Mouse (Mus musculus) CH12.LX (cell line): ENCODE measurements around the gene Fmnl1. TPM values are rescaled to one million over a fixed set of nuclear protein-coding genes. Genes with fewer than 3 reads are reported as not detected.

Experiments used
- DNase-seq: peaks from one replicate; pipeline ENCODE4 v3.0.0-alpha.2; 2013; ENCODE audit errors: extremely low read depth
- H3K27ac ChIP-seq: 2 replicates; pipeline ENCODE4 v1.5.1; 2012; ENCODE audit warnings: low read depth, mild to moderate bottlenecking, control low read depth, moderate library complexity; ENCODE audit not compliant: insufficient read depth
- H3K27me3 ChIP-seq: replicated peaks from 2 replicates; pipeline ENCODE3; 2012; ENCODE audit warnings: inconsistent platforms
- H3K36me3 ChIP-seq, 2 experiments: replicated peaks in 1 of 2; 2 replicates each; pipeline versions ENCODE3 to v1.6.1; 2012; ENCODE audit warnings: inconsistent platforms in 1 of 2, low read length in 1 of 2, mild to moderate bottlenecking in 1 of 2, mixed read lengths in 1 of 2, moderate library complexity in 1 of 2; ENCODE audit not compliant: control insufficient read depth in 1 of 2, insufficient read depth in 1 of 2
- H3K4me1 ChIP-seq, 2 experiments: 2 replicates each; pipeline ENCODE4 v1.6.1; 2012; ENCODE audit warnings: inconsistent platforms in 1 of 2, moderate library complexity in 1 of 2; ENCODE audit not compliant: insufficient read depth in 2 of 2, control insufficient read depth in 1 of 2
- H3K4me2 ChIP-seq: 2 replicates; pipeline ENCODE4 v1.6.1; 2012; ENCODE audit warnings: low read depth, mild to moderate bottlenecking, control low read depth; ENCODE audit not compliant: poor library complexity, insufficient read depth, severe bottlenecking
- H3K4me3 ChIP-seq, 3 experiments: fragments of 150-350 bp in 1 of 3; sonication (generic) in 1 of 3; replicated peaks in 1 of 3; 2 replicates each; pipeline versions ENCODE3 to v1.5.1; 2011 to 2012; ENCODE audit warnings: low read depth in 2 of 3, low read length in 2 of 3, mild to moderate bottlenecking in 2 of 3, moderate library complexity in 2 of 3, control low read depth in 1 of 3, improper control_type of control experiment in 1 of 3, inconsistent platforms in 1 of 3, mixed read lengths in 1 of 3; ENCODE audit not compliant: poor library complexity in 1 of 3
- H3K79me2 ChIP-seq: replicated peaks from 2 replicates; pipeline ENCODE4 v1.6.1; 2012; ENCODE audit warnings: mild to moderate bottlenecking, moderate library complexity; ENCODE audit not compliant: control insufficient read depth, poor library complexity, insufficient read depth, severe bottlenecking; ENCODE audit errors: extremely low read depth
- H3K9ac ChIP-seq: 2 replicates; pipeline ENCODE4 v1.6.1; 2012; ENCODE audit warnings: low read depth, mild to moderate bottlenecking, control low read depth, moderate library complexity; ENCODE audit not compliant: insufficient read depth
- H3K9me3 ChIP-seq: replicated peaks from 2 replicates; pipeline ENCODE3; 2012; ENCODE audit warnings: low read length, inconsistent platforms, mixed read lengths
- CHD1 ChIP-seq: IDR thresholded peaks from 2 replicates; pipeline ENCODE4 v1.6.1; 2012; ENCODE audit warnings: low read depth, low read length, improper control_type of control experiment, inconsistent platforms
- IRF4 ChIP-seq: IDR thresholded peaks from 2 replicates; pipeline ENCODE4 v1.6.1; 2014; ENCODE audit warnings: low read depth, mild to moderate bottlenecking, inconsistent platforms, low read length, improper control_type of control experiment
- JUN ChIP-seq: IDR thresholded peaks from 2 replicates; pipeline ENCODE4 v1.6.1; 2011; ENCODE audit warnings: low read depth, mild to moderate bottlenecking, low read length, improper control_type of control experiment, moderate library complexity; ENCODE audit not compliant: insufficient read depth
- JUND ChIP-seq: conservative IDR thresholded peaks from 2 replicates; pipeline ENCODE4 v1.6.1; 2011; ENCODE audit warnings: low read depth, low read length, improper control_type of control experiment
- KAT2A ChIP-seq: IDR thresholded peaks from 2 replicates; pipeline ENCODE4 v1.6.1; 2012; ENCODE audit warnings: low read length, improper control_type of control experiment, inconsistent platforms; ENCODE audit not compliant: insufficient replicate concordance
- MAZ ChIP-seq: IDR thresholded peaks from 2 replicates; pipeline ENCODE4 v1.6.1; 2012; ENCODE audit warnings: low read depth, mild to moderate bottlenecking, inconsistent platforms, low read length, improper control_type of control experiment, moderate library complexity
- MEF2A ChIP-seq: IDR thresholded peaks from 2 replicates; pipeline ENCODE4 v1.6.1; 2014; ENCODE audit warnings: low read depth, mild to moderate bottlenecking, inconsistent platforms, low read length, improper control_type of control experiment, borderline replicate concordance
- NRF1 ChIP-seq: IDR thresholded peaks from 2 replicates; pipeline ENCODE4 v1.6.1; 2014; ENCODE audit warnings: low read depth, mild to moderate bottlenecking, inconsistent platforms, low read length, improper control_type of control experiment, moderate library complexity
- POLR2A ChIP-seq: IDR thresholded peaks from 2 replicates; pipeline ENCODE4 v1.6.1; 2011; ENCODE audit warnings: low read depth, mild to moderate bottlenecking, improper control_type of control experiment, low read length
- POLR2AphosphoS2 ChIP-seq: IDR thresholded peaks from 2 replicates; pipeline ENCODE4 v1.6.1; 2011; ENCODE audit warnings: low read depth, low read length, improper control_type of control experiment
- SIN3A ChIP-seq: IDR thresholded peaks from 2 replicates; pipeline ENCODE4 v1.6.1; 2012; ENCODE audit warnings: low read length, improper control_type of control experiment, inconsistent platforms
- TBP ChIP-seq: conservative IDR thresholded peaks from 2 replicates; pipeline ENCODE4 v1.6.1; 2011; ENCODE audit warnings: low read depth, low read length, improper control_type of control experiment
- TCF12 ChIP-seq: IDR thresholded peaks from 2 replicates; pipeline ENCODE4 v1.6.1; 2014; ENCODE audit warnings: low read depth, mild to moderate bottlenecking, inconsistent platforms, low read length, improper control_type of control experiment
- USF2 ChIP-seq: conservative IDR thresholded peaks from 2 replicates; pipeline ENCODE4 v1.6.1; 2011; ENCODE audit warnings: low read depth, low read length, improper control_type of control experiment
- ZC3H11A ChIP-seq: IDR thresholded peaks from 2 replicates; pipeline ENCODE4 v1.6.1; 2012; ENCODE audit warnings: low read depth, mild to moderate bottlenecking, inconsistent platforms, low read length, improper control_type of control experiment
- ZKSCAN1 ChIP-seq: IDR thresholded peaks from 2 replicates; pipeline ENCODE4 v1.6.1; 2012; ENCODE audit warnings: low read depth, inconsistent platforms, low read length, improper control_type of control experiment, borderline replicate concordance
- ZMIZ1 ChIP-seq: IDR thresholded peaks from 2 replicates; pipeline ENCODE4 v1.6.1; 2012; ENCODE audit warnings: low read depth, mild to moderate bottlenecking, inconsistent platforms, low read length, improper control_type of control experiment
- ZNF384 ChIP-seq: IDR thresholded peaks from 2 replicates; pipeline ENCODE4 v1.6.1; 2012; ENCODE audit warnings: low read depth, low read length, improper control_type of control experiment, inconsistent platforms
- dilution Hi-C: fragments of 300-500 bp; cut with MboI; formaldehyde crosslinking; loops from 2 replicates; pipeline ENCODE4 v1.14.3; 2020; ENCODE audit warnings: low sequenced_read_pairs; ENCODE audit not compliant: extremely low pct_unique_long_range_greater_than_20kb, extremely low pct_ligation_motif_present
- in situ Hi-C: fragments of 300-500 bp; cut with MboI; formaldehyde crosslinking; loops from 3 replicates; pipeline ENCODE4 v1.14.3; 2019; ENCODE audit warnings: low sequenced_read_pairs, low pct_ligation_motif_present, low pct_unique_long_range_greater_than_20kb, mixed read lengths
- polyA plus RNA-seq: library from polyadenylated mRNA; unstranded; fragments of >175 nt; gene quantifications from 2 replicates; pipeline ENCODE4 v1.2.1, GENCODE M21; 2012; ENCODE audit warnings: low read depth; ENCODE audit not compliant: insufficient read length
- total RNA-seq, 2 experiments: library from RNA; depleted of rRNA; stranded (reverse); fragments of 300-350 nt in 1 of 2; fragments of >200 nt in 1 of 2; gene quantifications; 2 replicates each; pipeline ENCODE4 v1.2.3; 2012 to 2014

Gene Fmnl1
- total and polyA plus RNA-seq, 3 experiments = 6.9 to 118 (median 35.0) TPM

DNA sequence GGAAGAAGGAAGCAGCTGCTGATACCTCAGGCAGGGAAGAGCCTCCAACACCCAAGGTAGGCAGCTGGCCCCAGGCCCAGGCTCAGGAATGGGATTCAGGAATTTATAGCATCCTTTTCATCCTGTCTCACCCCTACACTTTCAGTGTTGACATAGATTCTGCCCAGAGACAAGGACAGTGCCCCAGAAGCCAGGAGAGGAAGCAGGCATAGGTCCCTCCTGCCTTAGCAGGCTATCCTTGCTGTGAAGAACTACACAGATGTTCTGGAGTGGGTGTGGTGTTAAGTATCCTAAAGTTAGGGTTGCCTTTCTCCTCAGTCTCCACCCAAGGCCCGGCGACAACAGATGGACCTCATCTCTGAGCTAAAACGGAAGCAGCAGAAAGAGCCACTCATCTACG, 26.4 kb downstream of the Fmnl1 start:
- peaks cover 76 to 86% of the 10 kb centered on the region in 2 experiments for H3K36me3 ChIP-seq
- no peaks in the 10 kb centered on the region for H3K9me3 ChIP-seq
- no peak for DNase-seq
- in situ Hi-C loops = no loop called here
- no peak overlapping the region for H3K27ac ChIP-seq
- H3K27me3 ChIP-seq = no peaks in the 10 kb centered on the region
- H3K4me1 ChIP-seq = peaks cover 0 to 13% of the 10 kb centered on the region in 2 experiments; a peak in 2 of 4 replicates
- no peak overlapping the region for H3K9ac ChIP-seq
- no peak overlapping the region for H3K4me2 ChIP-seq
- dilution Hi-C loops = no loop called here
- no peak for TF ChIP-seq ZC3H11A
- TF ChIP-seq JUND = no peak
- TF ChIP-seq KAT2A = no peak
- no peak for TF ChIP-seq SIN3A
- TF ChIP-seq MAZ = no peak
- TF ChIP-seq ZKSCAN1 = no peak
- no peak for TF ChIP-seq JUN
- no peak for TF ChIP-seq ZMIZ1
- no peaks in the 10 kb centered on the region for H3K79me2 ChIP-seq
- no peak overlapping the region for H3K4me3 ChIP-seq

DNA sequence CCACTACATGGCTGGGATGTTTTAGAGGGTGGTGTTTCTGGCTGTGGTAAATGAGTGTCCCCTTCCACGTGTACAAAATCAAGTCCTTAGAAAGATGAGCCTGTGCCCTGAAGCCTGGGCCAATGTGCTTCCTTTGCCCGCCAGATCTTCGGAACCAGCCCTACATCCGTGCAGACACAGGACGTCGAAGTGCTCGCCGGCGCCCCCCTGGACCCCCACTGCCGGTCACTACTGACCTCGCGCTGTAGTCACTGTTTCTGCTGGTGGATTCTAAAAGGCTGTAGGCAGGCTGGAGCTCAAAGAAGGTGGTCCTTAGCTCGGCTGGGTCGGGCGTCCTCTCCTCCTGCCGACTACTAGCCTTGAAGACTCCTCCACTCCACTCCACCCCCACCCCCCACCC, 27.4 kb downstream of the Fmnl1 start:
- no peaks in the 10 kb centered on the region for H3K27me3 ChIP-seq

More for the DNA sequence above, 27.4 kb downstream of the Fmnl1 start:
- dilution Hi-C loops = no loop called here
- Histone ChIP-seq H3K4me1 (peaks cover 0 to 13% of the 10 kb centered on the region in 2 experiments; a peak in 2 of 4 replicates), H3K36me3 (peaks cover 66 to 76% of the 10 kb centered on the region in 2 experiments), H3K4me3 (no peak overlapping the region), H3K27ac (no peak overlapping the region), H3K9me3 (no peaks in the 10 kb centered on the region), H3K4me2 (no peak overlapping the region), H3K79me2 (no peaks in the 10 kb centered on the region), H3K9ac (no peak overlapping the region)
- in situ Hi-C loops = no loop called here
- TF ChIP-seq POLR2AphosphoS2 (no peak), JUN (no peak), ZMIZ1 (no peak), CHD1 (no peak), TBP (no peak), POLR2A (no peak), MEF2A (no peak), ZNF384 (no peak), SIN3A (no peak), USF2 (no peak), TCF12 (no peak), NRF1 (no peak), IRF4 (no peak)
- no peak for DNase-seq
